Mouse (Mus musculus) spleen, adult 2 months (tissue): ENCODE measurements around the gene Cd164.

Source experiments
- CTCF ChIP-seq: fragments of 200-500 bp; IDR thresholded peaks from 2 replicates; pipeline ENCODE4 v1.5.1; 2011; ENCODE audit warnings: mild to moderate bottlenecking, inconsistent platforms; ENCODE audit not compliant: insufficient read depth, insufficient read length, insufficient replicate concordance; ENCODE audit errors: extremely low read depth
- POLR2A ChIP-seq: fragments of 200-500 bp; IDR thresholded peaks from 2 replicates; pipeline ENCODE4 v1.6.1; 2011; ENCODE audit warnings: low read depth, low read length, inconsistent platforms

- TF ChIP-seq POLR2A: no peak
- no peak for TF ChIP-seq CTCF
These were observed 54.0 kb downstream of the Cd164 start for GRCm38 (mm10) chr10:41573190-41573589.
